Mouse (Mus musculus): ENCODE measurements around the gene AI854703.

DNA sequence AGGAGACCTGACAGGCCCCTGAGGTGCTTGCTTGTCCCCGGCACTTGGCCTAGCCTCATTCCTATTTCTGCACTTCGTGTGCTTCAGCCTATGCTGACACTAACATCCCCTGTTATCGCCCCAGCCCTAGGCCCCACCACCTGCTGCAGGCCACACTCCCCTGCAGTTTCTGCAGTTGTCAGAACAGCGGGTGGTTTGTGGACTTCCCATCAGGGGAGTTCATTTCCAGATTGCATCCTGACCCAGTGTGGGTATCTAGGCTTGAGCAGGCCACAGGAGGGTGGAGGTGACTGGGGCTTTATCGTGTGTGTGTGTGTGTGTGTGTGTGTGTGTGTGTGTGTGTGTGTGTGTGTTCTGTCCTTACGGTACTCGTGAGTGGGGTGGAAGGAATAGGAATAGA lies 17.1 kb upstream of the AI854703 start:
- no peak for TF ChIP-seq POLR2A (IDR thresholded peaks at IDR 0.05; ENCODE audit: control insufficient read depth, low read depth, low read length)
- no peak for TF ChIP-seq CTCF (IDR thresholded peaks at IDR 0.05; ENCODE audit: control insufficient read depth, insufficient read depth, insufficient replicate concordance, low read depth, low read length)
